Mouse (Mus musculus) spleen, postnatal 4 days (tissue): ENCODE measurements around the gene Ccdc162.
A peak's percentile ranks its signal among the peaks of the same experiment; 100 is the strongest.

Source experiments
- DNase-seq, 2 experiments: peaks; one replicate each; pipeline ENCODE4 v3.0.0; 2022; ENCODE audit warnings: low spot score in 2 of 2

Ccdc162 gene

DNA sequence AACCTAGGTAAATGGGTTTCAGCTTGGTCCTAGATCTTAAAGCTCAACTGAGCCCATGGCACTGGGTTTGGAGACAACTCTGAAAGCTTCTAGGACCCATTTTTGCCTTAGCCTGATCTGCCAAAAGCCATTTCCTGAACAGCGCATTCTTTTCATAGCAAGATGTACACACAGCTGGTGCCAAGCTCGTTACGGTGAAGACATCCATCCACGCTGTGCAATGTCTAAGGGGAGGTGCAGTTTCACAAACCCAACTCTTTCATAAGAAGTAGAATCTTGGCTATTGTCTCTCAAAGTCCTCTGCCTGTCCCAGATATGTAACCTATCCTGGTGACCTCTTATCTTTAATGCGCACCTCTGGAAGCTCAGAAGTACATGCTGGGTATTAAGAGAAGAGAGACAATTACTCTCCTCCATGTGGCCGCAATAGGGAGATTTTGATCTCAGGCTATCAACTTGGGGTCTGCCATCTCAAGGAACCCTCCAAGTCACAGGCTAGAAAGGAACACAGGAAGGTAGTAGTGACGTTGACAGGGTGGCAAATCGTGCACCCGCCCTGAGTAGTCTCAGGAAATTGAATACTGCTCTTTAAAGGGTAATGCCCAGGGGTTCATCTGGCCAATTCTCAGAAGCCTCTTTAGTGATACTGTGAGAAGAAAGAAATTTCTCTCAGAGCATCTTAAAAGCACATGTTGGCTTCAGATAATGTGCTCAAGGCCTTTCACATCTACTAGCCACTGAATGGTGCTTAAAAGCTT, 81.0 kb downstream of the Ccdc162 start:
- DNase-seq = no peak

DNA sequence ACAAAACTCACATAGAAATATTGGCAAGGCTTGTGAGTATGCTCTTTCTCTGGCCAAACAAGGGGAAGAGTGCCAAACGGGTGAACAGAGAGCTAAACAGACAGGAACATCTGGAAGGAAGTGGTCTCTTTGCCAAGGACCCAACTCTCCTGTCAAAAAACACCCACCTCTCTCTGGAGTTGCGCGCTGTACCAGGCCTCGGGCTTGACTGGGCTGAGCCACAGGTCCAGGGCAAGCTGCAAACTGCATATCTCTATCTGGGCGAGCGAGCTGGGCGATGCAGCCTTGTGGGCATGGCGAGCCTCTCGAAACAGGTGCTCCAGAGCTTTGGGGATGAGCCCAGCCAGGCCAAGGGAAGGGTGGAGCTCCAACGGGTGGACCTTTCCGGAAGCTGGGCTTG, 82.6 kb downstream of the Ccdc162 start:
- DNase-seq = no peak

DNA sequence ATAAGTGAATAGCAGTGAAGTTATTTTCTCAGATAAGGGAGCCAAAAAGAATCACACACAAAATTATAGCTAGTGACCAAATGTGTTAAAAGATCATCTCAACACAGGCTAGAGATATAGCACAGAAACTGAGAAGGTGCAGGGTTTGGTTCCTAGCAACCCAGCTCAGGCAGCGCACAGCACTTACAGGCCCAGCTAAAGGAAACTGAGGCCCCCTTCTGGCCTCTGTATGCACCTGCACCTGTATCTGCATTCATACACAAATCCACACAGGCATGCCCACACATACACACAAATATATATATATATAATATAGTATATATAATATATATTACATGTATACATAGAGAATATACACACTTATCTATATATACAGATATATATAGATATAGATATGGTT, 84.4 kb downstream of the Ccdc162 start:
- DNase-seq = no peak

DNA sequence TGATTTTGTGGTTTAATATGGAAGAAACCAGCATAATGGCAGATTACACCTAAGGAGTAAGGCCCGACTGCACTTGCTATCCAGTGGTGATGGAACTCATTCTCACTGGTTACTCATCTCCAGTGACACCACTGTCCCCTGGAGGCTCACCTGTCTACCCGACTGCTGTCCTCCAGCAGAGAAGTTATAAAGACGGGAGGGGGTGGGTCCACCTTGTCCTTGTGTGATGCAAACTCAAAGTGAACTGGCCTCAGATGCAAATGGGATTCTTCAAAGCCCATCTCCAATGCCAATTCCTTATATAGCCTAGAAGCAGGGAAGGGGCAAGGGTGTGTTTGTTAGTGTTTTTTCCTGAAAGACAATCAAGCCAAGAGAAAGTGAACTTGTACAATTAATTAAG, 89.4 kb downstream of the Ccdc162 start:
- DNase-seq = no peak

DNA sequence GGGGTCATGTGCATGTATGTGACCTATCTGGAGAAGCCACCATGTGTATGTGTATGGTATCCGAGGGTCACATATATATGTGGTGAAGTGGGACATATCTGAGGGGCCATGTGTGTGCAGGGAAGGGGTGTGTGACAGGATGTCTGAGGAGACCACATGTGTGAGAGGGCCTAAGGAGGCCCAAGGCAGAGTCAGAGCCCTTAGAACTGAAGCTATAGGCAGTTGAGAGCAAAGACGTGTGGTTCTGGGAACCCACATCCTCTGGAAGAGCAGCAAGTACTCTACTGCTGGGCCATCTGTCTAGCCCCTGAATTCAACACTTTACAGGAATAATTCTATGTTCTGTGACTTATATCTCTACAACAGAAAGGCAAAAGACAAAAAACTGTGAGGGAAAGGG, 96.4 kb downstream of the Ccdc162 start:
- DNase-seq = no peak

DNA sequence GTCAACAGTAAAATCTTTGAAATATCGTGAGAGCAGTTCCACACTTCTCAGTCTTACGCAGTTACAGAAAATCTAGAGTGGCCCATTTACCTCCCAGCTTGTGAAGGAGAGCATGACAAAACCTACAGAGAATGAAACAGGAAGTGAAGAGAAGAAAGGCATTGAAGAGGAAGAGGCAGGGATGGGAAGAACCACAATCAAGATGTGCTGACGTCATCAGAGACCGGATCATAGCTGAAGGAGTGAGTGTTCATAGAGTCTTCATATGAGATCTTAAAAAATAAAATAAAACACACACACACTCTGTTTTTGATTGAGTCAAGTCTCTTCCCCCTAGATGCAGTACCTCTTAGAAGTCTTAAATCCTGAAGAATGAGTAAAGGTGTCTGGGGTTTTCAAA, 100.9 kb downstream of the Ccdc162 start:
- DNase-seq = no peak

DNA sequence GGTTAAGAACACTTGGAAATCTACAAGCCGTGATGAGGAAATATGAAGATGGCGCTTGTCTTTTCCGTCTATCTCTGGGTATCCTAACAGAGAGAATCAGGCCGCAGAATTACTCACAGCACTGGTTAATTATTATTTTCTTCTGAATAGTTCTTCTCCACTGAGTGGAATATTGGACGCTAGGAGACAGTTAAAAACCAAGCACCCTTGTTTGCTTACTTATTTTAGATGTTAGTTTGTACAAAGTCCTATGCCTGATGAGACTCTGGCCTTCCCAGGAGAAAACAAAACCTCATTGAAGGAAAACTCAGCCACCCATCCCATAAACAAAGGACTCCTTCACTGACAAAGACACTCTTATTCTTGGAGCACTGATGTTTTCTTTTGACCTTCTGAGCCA, 104.5 kb downstream of the Ccdc162 start:
- DNase-seq = no peak

DNA sequence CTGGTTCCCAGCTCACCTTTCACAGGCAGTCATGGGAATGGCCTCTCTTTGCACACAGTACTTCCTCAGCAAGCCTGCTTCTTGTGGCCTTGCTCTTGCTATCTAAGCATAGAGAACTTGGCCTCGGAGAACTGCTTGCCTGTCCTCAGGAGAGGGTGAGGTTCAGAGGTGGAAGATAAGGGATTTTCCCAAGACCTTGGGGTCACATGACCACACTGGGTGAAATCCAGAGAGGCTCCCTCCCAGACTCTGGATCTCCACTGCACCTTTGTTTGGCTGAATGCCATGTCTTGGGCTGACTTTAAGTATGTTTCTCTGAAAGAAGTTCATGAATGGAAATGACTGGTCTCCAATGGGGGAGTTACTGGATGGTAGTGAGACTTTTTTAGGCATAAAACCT, 107.0 kb downstream of the Ccdc162 start:
- DNase-seq = no peak

DNA sequence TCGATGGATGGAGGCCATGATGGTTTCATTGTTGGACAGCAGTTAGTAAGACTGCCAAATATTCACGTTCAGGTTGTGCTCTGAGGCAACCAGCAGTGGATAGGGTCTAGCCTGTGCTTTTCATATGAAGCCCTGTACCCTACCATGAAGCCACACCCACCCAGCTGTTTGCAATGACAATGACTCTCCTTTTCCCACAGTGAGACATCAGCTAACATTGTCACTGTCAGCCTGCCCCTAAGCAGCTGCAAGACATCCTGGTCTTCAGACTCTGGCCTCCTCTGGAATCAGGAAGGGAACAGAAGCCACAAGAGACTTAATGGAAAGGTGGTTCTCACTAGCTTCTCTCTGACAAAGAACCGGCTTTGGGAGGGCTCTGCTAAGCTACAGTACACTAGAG, 107.9 kb downstream of the Ccdc162 start:
- no peak for DNase-seq

DNA sequence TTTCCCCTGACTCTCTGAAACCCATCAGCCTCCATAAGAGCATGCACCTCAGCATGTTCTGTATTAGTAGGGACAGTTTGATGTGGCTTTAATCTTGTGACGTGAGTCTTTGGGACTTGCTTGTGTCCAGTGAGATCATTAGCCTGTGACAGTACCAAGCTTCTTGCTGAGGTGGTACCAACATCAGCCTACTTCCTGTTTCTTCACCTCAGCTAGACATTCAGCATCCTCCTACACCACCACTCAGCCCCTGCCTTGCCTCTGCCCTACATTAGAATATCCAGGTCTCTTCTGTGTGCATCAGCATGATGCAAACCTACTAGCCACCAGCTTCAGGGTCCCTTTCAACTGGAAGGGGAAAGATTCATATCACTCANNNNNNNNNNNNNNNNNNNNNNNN, 113.8 kb downstream of the Ccdc162 start:
- DNase-seq = no peak

DNA sequence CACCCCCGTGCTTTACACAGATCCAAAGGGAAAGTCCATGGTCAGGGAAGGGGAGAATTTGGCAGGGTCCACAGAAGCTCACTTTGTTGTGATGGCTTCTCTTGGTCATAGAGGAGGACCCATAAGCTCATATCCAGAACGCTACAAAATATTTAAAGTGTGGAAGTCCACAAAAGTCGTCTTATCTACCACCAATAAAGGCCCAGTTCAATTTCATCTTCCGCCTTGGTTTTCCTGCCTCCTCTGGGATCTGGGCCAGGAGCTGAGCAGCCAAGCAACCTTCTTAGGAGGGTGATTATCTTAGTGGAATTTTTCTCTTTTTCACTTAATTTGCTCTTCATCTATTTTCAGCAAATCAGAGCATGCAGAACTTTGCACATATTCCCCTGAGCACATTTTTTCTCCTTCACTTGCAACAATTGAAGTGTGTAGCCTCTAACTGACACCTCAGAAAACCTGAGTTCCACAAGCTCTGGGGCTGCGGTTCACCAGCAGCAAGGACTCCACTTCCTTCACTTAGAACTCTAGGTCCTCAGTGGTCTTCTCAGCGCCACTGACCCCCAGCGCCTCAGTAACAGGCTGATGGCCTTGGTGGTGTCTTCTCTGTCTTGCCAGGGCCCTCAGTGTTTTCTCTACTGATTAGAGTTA, 114.4 kb downstream of the Ccdc162 start:
- no peak for DNase-seq

DNA sequence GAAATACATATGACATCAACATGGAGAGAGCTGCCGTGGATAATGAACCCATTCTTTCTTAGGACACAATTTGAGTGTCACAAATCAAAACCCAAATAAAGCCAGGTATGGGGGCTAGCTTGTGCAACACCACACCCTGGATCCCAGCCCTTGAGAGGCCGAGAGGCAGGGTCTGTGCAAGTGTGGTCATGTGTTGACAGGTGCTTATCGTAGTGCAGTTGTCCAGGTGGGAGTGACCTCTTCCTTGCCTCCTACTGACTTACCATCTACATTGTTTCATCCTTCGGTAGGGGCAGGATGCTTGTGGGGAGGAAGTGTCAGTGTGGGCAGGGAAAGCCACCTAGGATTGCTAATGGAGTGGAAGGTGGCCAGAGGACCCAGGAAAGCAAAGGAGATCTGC, 115.1 kb downstream of the Ccdc162 start:
- no peak for DNase-seq

DNA sequence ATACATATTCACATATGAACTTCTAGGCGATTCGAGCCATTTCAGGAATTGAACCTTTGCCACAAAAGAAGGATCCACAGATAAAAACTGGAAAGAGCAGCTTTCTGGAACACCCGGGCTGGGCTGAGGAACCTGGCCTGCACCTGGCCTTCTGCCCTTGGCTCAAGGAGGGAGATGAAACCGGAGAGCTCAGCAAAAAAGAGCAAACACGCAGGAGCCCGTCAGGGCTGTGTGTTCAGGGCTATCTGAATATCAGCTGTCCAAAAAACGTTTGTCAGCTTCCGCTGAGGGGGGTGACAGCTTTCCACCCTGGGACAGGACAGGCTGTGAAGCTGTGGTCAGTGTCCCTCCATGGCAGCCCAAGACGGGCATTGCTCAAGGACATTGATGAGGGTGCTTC, 117.4 kb downstream of the Ccdc162 start:
- no peak for DNase-seq

DNA sequence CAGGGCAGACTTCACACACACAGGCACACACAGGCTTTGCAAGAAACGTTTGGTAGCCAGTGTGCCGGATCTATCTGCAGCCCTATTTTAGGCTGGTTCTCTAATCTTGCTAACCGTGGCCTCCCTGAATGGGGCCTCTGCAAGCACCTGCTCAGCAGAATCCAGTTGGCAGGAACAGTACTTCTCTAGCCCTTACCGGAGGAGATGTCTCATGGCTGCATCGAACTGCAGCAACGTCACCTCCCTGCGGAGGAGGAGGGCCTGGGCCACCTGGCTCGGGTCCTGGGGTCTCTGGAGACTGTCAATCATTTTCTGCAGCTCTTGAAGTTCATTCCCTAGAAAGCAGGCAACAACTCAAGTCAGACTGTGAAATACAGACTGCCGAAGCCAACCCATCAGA, 118.2 kb downstream of the Ccdc162 start:
- DNase-seq = no peak

DNA sequence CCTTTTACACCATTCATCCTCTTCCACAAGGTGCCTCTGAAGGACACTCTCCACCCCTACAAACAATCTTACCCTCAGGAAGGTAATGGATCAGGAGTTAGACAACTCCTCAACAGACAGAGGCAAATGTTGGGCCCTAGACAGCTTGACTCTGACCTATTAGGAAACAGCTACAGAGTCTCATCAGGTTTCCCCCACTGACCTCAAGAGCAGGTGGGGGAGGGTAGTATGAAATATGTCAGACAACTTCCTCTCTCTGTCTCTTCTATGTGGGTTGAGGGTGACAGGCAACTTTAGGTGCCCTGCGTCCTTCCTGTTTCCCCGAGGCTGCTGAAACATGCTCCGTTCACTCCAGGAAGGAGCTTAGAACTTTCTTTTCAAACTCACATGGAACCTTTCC, 120.9 kb downstream of the Ccdc162 start:
- DNase-seq = peak in 1 of 2 experiments; percentile 39

DNA sequence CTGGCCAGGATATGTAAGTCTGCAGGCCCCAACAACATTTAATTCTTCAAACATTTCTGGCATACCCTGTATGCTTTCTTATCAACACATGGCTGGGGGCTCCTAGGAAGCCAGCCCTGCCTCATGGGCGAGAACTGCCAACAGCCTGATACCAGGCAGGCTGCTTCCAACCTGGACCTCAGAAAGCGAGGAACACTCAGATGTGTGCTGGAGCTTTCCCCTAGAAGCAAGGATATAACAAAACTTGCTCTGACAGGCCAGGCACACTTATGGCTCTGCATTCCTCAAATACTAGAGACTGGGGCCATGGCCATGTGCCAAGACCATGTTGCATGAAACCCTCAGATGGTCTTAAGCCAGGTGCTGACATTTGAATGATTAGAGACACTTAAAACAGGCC, 121.5 kb downstream of the Ccdc162 start:
- DNase-seq = no peak

DNA sequence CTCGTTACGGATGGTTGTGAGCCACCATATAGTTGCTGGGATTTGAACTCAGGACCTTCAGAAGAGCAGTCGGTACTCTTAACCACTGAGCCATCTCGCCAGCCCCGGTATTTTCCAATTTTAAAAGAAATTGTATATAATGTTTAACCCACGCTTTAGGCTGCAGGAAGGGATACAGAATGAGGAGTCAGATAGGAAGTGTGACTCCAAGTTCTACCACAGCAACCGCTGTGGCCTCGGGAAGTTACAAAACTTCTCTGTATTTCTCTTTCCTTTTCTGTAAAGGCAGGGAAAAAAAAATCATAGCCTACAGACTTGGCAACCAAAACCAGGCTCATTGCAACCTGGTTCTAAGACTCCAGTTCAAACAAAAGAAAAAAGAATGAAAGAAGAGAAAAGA, 122.0 kb downstream of the Ccdc162 start:
- DNase-seq = no peak

DNA sequence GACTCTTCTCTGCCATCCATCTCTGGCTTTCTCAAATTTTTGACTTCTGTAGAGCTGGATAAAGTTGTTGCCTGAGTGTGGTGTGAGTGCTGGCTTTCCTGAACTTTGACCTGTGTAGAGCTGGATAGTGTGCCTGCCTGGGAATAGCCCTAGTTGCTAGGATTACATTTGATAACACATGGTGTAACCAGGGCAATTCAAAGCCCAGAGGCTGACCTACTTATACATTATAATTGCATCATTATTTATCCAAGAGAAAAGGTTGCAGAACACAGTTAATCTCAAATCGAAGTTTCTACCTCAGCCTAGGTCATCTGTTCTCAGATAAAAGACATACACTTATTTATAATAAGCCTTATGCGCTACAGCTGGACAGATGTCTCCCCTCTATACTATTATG, 127.8 kb downstream of the Ccdc162 start:
- no peak for DNase-seq

DNA sequence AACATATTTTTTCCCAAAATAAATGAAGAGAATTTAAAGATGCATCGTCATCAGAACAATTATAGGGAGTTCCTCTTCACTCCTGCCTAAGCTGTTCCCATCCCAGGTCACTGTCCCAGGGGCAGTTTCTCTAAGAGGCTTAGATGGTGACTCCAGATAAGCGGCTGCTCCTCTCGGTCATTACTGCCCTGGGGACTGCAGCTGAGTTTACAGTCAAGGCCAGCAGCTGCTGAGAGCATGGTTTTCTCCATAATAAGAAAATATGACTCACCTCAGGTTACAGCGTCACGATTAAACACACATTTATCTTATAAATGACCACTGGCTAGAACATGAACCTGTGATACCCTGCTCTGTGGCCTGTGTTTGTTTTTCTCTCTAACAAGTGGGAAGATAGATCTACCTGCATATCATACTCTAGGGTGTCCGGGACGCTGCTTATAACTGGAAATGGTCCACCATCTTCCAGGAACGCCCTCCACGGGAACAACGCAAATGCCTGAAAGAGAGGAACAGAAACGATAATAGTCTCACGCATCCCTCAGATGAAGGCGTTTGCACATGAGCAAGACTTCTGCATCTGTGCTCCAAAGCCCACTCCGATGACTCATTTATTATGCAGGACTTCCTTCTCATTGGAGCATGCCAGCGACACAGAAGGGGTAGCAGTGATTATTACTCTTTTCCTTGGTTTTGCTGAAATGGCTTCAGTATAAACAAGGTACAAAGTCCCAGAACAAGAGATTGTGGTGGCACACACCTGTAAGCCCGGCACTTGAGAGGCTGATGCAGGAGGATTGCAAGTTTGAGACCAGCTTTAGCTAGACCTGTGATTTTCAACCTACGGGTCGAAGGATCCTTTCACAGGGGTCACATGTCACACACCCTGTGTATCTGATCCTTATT, 129.2 kb downstream of the Ccdc162 start:
- DNase-seq = no peak

DNA sequence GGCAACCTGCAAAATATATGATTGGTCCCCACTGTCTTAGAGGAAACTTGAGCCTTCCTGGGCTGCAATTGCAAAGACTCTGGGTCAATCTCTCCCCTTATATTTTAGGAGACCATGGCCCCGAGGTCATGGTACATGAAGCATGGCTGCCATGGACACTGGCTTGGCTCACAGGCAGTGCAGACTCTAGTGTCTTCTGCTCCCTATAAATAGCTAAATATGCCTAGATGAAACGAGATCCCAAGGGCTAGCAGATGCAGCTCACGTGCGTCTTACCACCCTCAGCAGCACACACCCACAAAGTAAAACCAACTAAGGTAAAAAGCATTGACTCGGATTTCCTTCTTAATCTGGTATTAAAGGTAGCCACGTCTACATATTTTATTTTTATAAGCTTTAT, 133.1 kb downstream of the Ccdc162 start:
- no peak for DNase-seq

DNA sequence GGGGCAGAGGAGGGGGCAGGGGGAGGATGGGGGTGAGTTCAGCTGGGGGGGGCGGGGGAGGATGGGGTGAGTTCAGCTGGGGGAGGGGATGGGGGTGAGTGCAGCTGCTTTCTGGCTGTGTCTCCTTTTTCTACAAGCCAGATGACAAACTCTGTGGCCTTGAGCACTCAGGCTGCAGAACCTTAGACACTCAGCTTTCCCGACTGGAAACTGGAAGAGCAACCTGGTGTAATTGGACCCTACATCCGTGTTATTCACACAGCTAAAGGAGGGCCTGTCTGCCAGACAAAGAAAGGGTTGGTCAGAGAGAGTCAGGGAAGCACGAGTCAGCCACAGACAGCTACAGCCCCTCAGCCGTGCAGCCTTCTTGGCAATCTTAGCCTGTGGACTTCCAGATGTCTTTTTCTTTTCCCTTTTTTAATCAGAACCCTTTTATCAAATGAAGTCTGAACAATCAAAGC, 133.5 kb downstream of the Ccdc162 start:
- no peak for DNase-seq

DNA sequence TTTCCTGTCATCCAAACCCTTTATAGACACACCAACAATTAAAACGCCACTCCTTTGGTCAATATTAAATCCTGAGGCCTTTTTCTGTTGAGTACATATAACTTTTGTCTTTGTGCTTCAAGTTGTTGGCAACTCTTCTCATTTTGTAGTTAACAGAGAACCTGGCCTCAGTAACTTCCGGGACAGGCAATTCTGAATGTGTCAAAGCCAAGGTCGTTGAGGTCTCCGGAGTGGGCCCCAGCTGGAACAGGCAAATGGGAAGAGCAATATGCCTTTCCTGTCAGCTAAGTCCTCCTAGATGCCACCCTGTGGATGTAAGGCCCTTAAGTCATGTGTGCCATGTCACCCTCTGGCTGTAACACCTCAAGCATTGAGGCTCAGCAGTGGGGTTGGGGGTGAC, 136.0 kb downstream of the Ccdc162 start:
- DNase-seq = no peak

DNA sequence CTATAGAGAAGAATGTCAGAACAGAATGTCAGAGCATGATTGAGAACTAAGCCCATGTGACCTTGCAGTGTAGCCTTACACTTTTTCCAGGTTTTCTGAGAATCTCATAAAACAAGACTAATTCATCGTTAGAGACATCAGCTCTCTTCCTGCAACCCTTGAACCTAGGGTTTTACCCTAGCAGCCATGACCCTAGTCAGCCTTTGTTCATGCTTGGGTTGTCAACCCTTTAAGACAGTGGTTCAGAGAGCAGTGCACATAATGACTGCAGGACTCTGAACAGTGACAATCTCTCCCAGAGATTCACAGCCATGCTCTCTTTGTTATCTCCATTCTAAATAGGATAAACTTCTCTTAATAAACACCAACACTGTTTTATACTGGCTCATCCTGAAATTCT, 137.9 kb downstream of the Ccdc162 start:
- no peak for DNase-seq
